Mouse (Mus musculus) E14TG2a.4 (cell line): ENCODE measurements around the gene Pus3.

Experiments used
- H3K27me3 ChIP-seq: 2 replicates; pipeline ENCODE4 v1.6.1; 2014; ENCODE audit warnings: low read length, control low read depth; ENCODE audit not compliant: insufficient read depth
- H3K36me3 ChIP-seq: 2 replicates; pipeline ENCODE4 v1.6.1; 2014; ENCODE audit warnings: low read length, control low read depth; ENCODE audit not compliant: insufficient read depth
- H3K4me1 ChIP-seq: replicated peaks from 2 replicates; pipeline ENCODE4 v1.6.1; 2014; ENCODE audit warnings: low read depth, low read length, control low read depth
- H3K4me3 ChIP-seq: replicated peaks from 2 replicates; pipeline ENCODE4 v1.5.1; 2014; ENCODE audit warnings: mild to moderate bottlenecking, low read length
- H3K9me3 ChIP-seq: 2 replicates; pipeline ENCODE4 v1.6.1; 2014; ENCODE audit warnings: low read length, control low read depth
- CTCF ChIP-seq: conservative IDR thresholded peaks from 2 replicates; pipeline ENCODE4 v1.5.1; 2014; ENCODE audit warnings: low read length
- NANOG ChIP-seq: IDR thresholded peaks from 2 replicates; pipeline ENCODE4 v1.6.1; 2014; ENCODE audit warnings: borderline replicate concordance, low read length, mixed read lengths
- POU5F1 ChIP-seq: IDR thresholded peaks from 2 replicates; pipeline ENCODE4 v1.6.1; 2014; ENCODE audit warnings: low read length, borderline replicate concordance

The Pus3 gene

GRCm38 (mm10) chr9:35523541-35523940, 34.9 kb upstream of the Pus3 start:
- peaks cover 4% of the 10 kb centered on the region; the same call in 1 of the 2 replicates for H3K27me3 ChIP-seq
- no peaks in the 10 kb centered on the region for H3K9me3 ChIP-seq
- H3K4me1 ChIP-seq = peaks cover 13% of the 10 kb centered on the region
- 0 out of 2 replicates have a peak overlapping the region, but pooled peaks have one; percentile 7 for H3K4me3 ChIP-seq
- TF ChIP-seq POU5F1 = no peak
- TF ChIP-seq NANOG = no peak
- TF ChIP-seq CTCF = no peak
- no peaks in the 10 kb centered on the region for H3K36me3 ChIP-seq

- Histone ChIP-seq H3K4me1 (peaks cover 13% of the 10 kb centered on the region), H3K36me3 (no peaks in the 10 kb centered on the region), H3K4me3 (peak overlapping the region; percentile 7; the same call in 1 of the 2 replicates), H3K27me3 (peaks cover 4% of the 10 kb centered on the region; the same call in 1 of the 2 replicates), H3K9me3 (no peaks in the 10 kb centered on the region)
- TF ChIP-seq NANOG (no peak), CTCF (peak; percentile 48), POU5F1 (no peak)
Measured at GRCm38 (mm10) chr9:35523941-35524411, 34.4 kb upstream of the Pus3 start.

- Histone ChIP-seq H3K36me3 (no peaks in the 10 kb centered on the region), H3K4me3 (no peak overlapping the region), H3K27me3 (no peaks in the 10 kb centered on the region), H3K9me3 (no peaks in the 10 kb centered on the region), H3K4me1 (peaks cover 2% of the 10 kb centered on the region; the same call in 1 of the 2 replicates)
- TF ChIP-seq CTCF (no peak), POU5F1 (no peak)
Measured at GRCm38 (mm10) chr9:35529141-35529540, 29.3 kb upstream of the Pus3 start.

GRCm38 (mm10) chr9:35529796-35530195, 28.6 kb upstream of the Pus3 start:
- no peaks in the 10 kb centered on the region for H3K4me1 ChIP-seq
- H3K27me3 ChIP-seq = no peaks in the 10 kb centered on the region
- H3K9me3 ChIP-seq = no peaks in the 10 kb centered on the region
- no peak for TF ChIP-seq POU5F1
- no peak for TF ChIP-seq NANOG
- no peak for TF ChIP-seq CTCF
- H3K4me3 ChIP-seq = no peak overlapping the region
- no peaks in the 10 kb centered on the region for H3K36me3 ChIP-seq

- Histone ChIP-seq H3K36me3 (no peaks in the 10 kb centered on the region), H3K4me3 (no peak overlapping the region), H3K4me1 (0 out of 2 replicates have a peak, but pooled peaks cover 2% of the 10 kb centered on the region), H3K9me3 (no peaks in the 10 kb centered on the region), H3K27me3 (no peaks in the 10 kb centered on the region)
- TF ChIP-seq CTCF = no peak
- no peak for TF ChIP-seq POU5F1
- TF ChIP-seq NANOG = no peak
Measured at GRCm38 (mm10) chr9:35533266-35533665, 25.1 kb upstream of the Pus3 start.

- TF ChIP-seq CTCF = peak; percentile 85
- no peak for TF ChIP-seq POU5F1
Measured at GRCm38 (mm10) chr9:35535110-35535509, 23.3 kb upstream of the Pus3 start.

GRCm38 (mm10) chr9:35535876-35536275, 22.5 kb upstream of the Pus3 start:
- Histone ChIP-seq H3K4me3 (no peak overlapping the region), H3K27me3 (no peaks in the 10 kb centered on the region), H3K4me1 (0 out of 2 replicates have a peak, but pooled peaks cover 2% of the 10 kb centered on the region), H3K36me3 (no peaks in the 10 kb centered on the region), H3K9me3 (no peaks in the 10 kb centered on the region)
- TF ChIP-seq NANOG (no peak), CTCF (no peak), POU5F1 (no peak)

More at GRCm38 (mm10) chr9:35535110-35535509, 23.3 kb upstream of the Pus3 start:
- Histone ChIP-seq H3K4me1 (0 out of 2 replicates have a peak, but pooled peaks cover 2% of the 10 kb centered on the region), H3K27me3 (no peaks in the 10 kb centered on the region), H3K4me3 (no peak overlapping the region), H3K9me3 (no peaks in the 10 kb centered on the region), H3K36me3 (no peaks in the 10 kb centered on the region)

- Histone ChIP-seq H3K4me1 (0 out of 2 replicates have a peak, but pooled peaks cover 2% of the 10 kb centered on the region), H3K4me3 (no peak overlapping the region), H3K9me3 (no peaks in the 10 kb centered on the region), H3K27me3 (peaks cover 5% of the 10 kb centered on the region), H3K36me3 (no peaks in the 10 kb centered on the region)
- TF ChIP-seq POU5F1 (no peak), NANOG (no peak), CTCF (no peak)
Measured at GRCm38 (mm10) chr9:35539001-35539750, 19.2 kb upstream of the Pus3 start.

- no peak for TF ChIP-seq CTCF
- no peak for TF ChIP-seq NANOG
- TF ChIP-seq POU5F1 = no peak
- Histone ChIP-seq H3K27me3 (peaks cover 5% of the 10 kb centered on the region), H3K36me3 (no peaks in the 10 kb centered on the region), H3K9me3 (no peaks in the 10 kb centered on the region), H3K4me1 (no peaks in the 10 kb centered on the region), H3K4me3 (no peak overlapping the region)
Measured at GRCm38 (mm10) chr9:35541024-35541423, 17.4 kb upstream of the Pus3 start.
